Mouse (Mus musculus): Measurements from ENCODE around the gene Gm20388.

DNA sequence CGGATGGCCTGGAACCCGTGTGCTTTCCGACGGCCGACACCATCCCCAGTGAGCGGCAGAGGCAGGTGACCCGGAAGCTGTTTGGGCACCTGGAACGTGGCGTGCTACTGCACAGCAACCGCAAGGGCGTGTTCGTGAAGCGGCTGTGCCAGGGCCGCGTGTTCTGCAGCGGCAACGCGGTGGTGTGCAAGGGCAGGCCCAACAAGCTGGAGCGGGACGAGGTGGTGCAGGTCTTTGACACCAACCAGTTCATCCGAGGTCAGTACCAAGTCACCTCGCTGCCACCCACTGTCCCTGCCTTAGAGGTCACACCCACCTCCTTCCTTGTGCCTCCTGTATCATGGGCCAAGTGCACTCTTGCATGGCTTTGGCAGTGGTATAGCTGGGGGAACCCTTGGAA, 842.8 kb downstream of the Gm20388 start:
- TF ChIP-seq CTCF (IDR thresholded peaks at IDR 0.05; ENCODE audit: insufficient read depth, low read depth, low read length) (no peak), POLR2A (IDR thresholded peaks at IDR 0.05; ENCODE audit: insufficient read depth, low read depth, low read length) (no peak)

All from olfactory bulb, adult 2 months (tissue).